In the genomic region with DNA sequence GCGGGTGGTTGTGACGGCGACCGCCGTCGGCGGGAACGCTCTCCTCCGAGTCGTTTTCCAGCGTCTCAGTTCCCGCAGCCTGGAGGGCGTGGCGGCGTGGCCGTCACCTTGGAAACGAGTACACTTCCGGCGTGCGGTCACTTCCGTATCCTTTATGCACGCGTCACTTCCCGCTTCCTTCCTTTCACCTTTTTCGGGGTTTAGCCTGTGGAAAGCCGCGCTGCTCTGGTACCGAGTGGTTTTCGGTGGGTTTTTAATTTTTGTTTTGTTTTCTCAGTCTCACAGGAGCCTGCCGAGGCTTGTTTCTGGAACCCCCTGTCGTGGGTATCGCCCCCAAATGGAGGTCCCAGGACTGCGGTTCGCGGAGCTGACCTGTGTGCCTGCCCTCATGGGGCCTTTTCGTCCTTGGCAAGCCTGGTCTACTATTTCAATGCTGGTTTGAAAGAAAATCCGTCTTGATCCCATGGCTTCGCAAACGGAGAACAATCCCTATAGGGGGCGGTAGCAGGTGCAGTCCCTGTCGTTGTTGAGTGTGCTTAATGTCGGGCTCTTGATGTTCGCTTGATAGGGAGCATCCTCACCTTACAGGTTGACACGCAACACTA, we compare ENCODE assay signal across 8 mouse cellular contexts. TPM values are rescaled to one million over a fixed set of nuclear protein-coding genes. Genes with fewer than 3 reads are reported as not detected.
DNase-seq lines count a peak whose midpoint lies in the region; ATAC-seq lines count a peak whose summit lies in the region.

A gene (minus strand): TSS at position 122 of the 605 bp plus-strand sequence.

- DNase-seq in adrenal gland, adult (ENCODE audit: inconsistent age in 2 of 2, low spot score in 1 of 2): peak; percentile 92 to 98
- DNase-seq in embryo, embryonic 10.5 days (ENCODE audit: low spot score): peak; percentile 95
- peak; percentile 91 for DNase-seq in gastrocnemius, postnatal 14 days
- DNase-seq in left cerebral cortex, postnatal 10 days (ENCODE audit: extremely low spot score in 1 of 2, low spot score in 2 of 2): peak; percentile 91 to 94
- peak; percentile 91 for DNase-seq in right cerebral cortex, postnatal 25 days
- DNase-seq in urinary bladder, postnatal 4 days (ENCODE audit: low spot score in 2 of 2): peak; percentile 81 to 94

- peak; percentile 98 for ATAC-seq in inflammation-experienced regulatory T-cells, adult 6 months
- peak; percentile 96 for ATAC-seq in megakaryocyte-erythroid progenitor cell, adult 5-6 weeks (replicated peaks; ENCODE audit: low FRiP score, low TSS enrichment, poor library complexity, severe bottlenecking)

- intact Hi-C loops in gastrocnemius, postnatal 14 days (cut with DNase I; ENCODE audit: low total_unique reads): no loop called here
- intact Hi-C loops in left cerebral cortex, postnatal 10 days (cut with DNase I): no loop called here

RNA-seq across cellular contexts. Expression of the gene that starts here (rescaled TPM):
- total RNA-seq in gastrocnemius, postnatal 14 days (2021): under 1 TPM; 0.53 to 0.71 TPM
- not detected for polyA plus RNA-seq in inflammation-experienced regulatory T-cells, adult 6 months (2017; shearing (Covaris generic))
- total RNA-seq in left cerebral cortex, postnatal 10 days (2021): 10 to 100 TPM; 23.7 to 23.8 TPM
- total RNA-seq in megakaryocyte-erythroid progenitor cell, adult 5-6 weeks (2014; fragmentation: Nextera tagmentation): 1.9 and 3.6 TPM in 2 replicates
- total RNA-seq in megakaryocyte-erythroid progenitor cell, adult 5-6 weeks (2017): 0.85 and 1.9 TPM in 2 replicates

Comparison
In these comparisons a context has a peak if more than half of its experiments do, and no peak if none do; other contexts are left out.
1. Peak in every context shown above with its lines: DNase-seq and ATAC-seq.
2. RNA of the gene that starts here (total RNA-seq): 23.7 to 23.8 TPM in left cerebral cortex, postnatal 10 days; 0.85 to 3.6 TPM in megakaryocyte-erythroid progenitor cell, adult 5-6 weeks and 0.53 to 0.71 TPM in gastrocnemius, postnatal 14 days; every median in the first group is over 4 times any median in the second.
3. Peak in DNase-seq in gastrocnemius, postnatal 14 days; RNA of the gene not detected or under 1 TPM.
4. Peak in ATAC-seq in inflammation-experienced regulatory T-cells, adult 6 months; RNA of the gene not detected or under 1 TPM.